Mouse (Mus musculus): ENCODE results near the gene Timm17b. TPM values are rescaled to one million over a fixed set of nuclear protein-coding genes. Genes with fewer than 3 reads are reported as not detected.

Timm17b gene
- 124 and 134 TPM in 2 replicates for polyA plus RNA-seq (2015; fragmentation: Nextera tagmentation; extraction: Ambion mirVana)

DNA sequence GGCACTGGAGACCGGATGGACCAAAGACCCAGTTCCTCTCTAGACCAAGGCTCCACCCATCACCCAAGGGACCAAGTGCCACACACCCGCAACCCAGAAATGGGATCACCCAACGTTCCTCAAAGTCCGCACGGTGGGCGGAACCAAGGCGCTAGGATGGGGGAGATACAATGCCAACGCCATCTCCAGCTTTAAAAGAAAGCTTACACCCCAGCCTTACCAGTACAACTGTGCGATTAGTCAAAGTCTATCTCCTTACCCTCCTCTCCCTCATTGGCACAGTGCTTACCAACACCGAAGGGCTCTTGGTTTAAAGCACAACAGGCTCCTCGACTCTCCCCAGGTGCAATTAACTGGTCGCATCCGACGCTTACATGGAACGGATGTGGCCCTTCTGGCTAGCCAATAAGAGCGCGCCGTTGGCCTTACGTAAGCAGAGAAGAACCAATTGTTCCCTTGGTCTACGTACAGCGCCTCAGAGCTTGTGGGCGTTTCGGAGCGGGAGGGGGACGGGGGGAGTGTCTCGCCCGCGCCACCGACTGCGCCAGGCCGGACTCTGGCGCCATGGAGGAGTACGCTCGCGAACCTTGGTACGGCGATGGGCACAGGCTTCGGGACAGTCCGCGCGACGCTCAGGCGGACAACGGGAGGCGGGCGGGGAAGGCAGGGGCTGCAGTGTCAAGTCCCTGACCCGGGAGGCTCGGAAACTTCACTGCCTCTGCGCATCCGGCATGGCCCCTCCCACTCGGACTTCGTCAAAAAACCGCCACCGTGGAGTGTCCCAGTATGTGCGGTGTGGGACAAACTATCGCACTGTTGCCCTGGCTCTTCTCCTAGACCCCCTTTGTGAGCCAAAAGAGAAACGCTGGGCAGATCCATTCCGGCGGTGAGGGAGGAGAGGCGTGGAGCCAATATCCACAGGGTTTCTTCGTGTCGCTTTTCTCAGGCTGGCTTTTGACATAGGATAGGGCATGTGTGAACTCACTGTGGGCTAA, at the start of gene Timm17b, which contains the start of gene Pqbp1:
Gene Timm17b (plus strand): TSS at position 478 of the 995 bp plus-strand sequence.
Gene Pqbp1 (minus strand): TSS at position 390 of the 995 bp plus-strand sequence.

DNA sequence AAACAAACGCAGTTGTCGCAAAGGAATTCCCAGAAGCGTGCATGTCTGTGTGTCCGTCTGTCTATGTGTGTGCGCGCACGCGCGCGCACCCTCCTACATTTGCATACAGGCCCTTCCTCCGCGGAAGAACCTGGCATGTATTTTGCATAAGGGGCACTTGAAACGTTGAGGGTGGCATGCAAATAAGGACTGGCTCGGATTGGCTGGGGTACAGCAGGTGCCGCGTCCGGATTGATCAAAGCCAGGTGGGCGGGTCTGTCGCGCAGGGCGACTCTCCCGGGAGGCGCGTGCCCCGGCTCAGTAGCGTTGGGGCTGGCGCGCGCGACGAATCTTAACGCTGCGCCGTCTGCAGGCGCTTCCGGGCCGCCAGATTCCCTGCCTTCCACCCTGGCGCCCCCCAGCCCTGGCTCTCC, 21.1 kb upstream of the Timm17b start, which contains the start of gene Pim2:
Gene Pim2 (plus strand): TSS at position 256 of the 413 bp plus-strand sequence.

DNA sequence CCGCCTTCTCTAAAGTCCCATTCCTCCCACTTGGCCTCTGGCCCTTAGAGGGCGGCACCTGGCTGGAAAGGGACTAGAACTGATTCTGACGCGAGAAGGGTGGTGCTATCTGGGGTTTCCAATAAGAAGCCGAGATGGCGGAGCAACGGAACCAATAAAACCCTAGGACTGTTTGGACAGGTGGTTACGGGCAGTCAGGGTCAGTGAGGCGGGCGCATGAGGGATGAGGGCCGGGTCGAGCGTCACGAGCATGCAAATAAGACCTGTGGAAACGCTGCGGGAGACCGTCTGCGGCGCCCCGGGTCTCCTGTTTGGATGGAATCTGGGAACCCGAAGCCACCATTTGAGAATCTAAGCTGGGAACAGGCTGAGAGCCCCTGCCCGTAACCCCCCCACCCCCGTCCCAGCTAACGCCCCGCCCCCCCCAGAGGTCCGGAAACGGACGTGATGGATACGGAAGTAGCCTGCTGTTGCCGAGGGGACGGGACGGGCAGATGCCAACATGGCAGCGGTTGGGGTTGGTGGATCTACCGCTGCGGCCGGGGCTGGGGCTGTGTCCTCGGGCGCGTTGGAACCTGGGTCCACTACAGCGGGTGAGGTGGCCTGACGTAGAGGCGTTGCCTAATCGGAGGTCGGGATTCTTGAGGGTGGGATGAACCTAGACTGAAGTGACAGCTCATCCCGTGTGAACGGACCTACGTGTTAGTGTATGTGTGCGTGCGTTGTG, 15.2 kb upstream of the Timm17b start, which contains the start of gene Slc35a2:
Gene Slc35a2 (plus strand): TSS at position 188 of the 727 bp plus-strand sequence.

DNA sequence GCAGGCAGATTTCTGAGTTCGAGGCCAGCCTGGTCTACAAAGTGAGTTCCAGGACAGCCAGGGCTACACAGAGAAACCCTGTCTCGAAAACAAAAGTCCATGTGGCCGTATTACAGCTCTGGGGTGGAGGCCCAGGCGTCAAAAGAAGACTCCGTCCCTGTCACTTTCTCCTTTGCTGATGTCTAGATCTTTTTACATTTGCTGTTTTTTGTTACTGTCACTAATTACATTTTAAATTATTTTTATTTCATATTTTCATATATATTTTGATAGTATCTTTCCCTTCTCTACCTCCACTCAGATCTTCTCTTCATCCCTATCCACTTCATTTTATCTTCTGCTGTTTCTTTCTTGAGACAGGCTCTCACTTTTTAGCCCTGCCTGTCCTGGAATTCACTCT, 8.6 kb downstream of the Timm17b start, which contains the start of gene Gm10491:
Gene Gm10491 (minus strand): TSS at position 101 of the 400 bp plus-strand sequence.

DNA sequence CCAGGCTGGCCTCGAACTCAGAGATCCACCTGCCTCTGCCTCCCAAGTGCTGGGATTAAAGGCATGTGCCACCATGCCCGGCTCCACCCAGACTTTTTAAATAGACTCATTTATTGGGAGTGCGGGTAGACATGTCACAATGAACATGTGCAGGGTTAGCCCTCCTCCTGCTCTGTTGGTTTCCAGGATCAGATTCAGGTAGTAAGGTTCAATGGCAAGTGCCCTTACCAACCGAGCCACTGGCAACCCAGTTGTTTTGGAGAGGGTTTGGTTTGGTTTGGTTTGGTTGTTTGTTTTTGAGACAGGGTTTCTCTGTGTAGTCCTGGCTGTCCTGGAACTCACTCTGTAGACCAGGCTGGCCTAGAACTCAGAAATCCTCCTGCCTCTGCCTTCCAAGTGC, 10.1 kb downstream of the Timm17b start, which contains the start of gene Gm10490:
Gene Gm10490 (plus strand): TSS at position 301 of the 400 bp plus-strand sequence.

DNA sequence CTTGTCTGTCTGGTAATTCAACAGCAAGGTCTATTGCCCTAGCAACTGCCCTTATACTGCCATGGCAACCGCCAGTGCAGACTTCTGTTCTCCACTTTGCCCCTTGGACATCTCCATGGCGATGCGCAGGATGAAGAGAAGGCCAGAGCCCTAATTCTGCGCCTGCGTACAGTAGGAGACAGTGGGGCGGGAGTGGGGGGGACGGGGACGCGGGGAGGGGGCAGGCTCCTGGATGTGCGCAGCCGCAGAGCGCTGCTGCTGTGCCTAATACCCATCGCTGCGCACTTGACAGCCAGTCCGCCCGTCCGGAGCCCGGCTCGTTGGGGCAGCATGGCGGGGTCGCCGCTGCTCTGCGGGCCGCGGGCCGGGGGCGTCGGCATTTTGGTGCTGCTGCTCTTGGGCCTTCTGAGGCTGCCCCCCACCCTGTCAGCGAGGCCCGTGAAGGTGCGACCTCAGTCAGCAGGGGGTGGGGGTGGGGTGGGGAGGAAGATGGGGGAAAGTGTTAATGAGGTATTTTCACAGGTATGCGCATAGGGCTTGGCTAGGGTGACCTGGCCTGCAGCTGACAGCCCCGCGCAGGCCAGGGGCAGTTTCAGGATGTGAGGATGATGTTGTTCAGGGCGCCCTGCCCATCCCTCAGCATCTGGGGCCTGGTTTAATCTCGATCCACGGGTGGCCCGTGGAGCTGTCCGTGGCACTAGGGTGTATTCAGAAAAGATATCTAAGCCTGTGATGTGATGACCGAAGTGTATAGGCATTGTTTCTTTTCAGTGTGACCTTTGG, 20.6 kb downstream of the Timm17b start, which contains the start of gene Pcsk1n:
Gene Pcsk1n (plus strand): TSS at position 222 of the 783 bp plus-strand sequence.

DNA sequence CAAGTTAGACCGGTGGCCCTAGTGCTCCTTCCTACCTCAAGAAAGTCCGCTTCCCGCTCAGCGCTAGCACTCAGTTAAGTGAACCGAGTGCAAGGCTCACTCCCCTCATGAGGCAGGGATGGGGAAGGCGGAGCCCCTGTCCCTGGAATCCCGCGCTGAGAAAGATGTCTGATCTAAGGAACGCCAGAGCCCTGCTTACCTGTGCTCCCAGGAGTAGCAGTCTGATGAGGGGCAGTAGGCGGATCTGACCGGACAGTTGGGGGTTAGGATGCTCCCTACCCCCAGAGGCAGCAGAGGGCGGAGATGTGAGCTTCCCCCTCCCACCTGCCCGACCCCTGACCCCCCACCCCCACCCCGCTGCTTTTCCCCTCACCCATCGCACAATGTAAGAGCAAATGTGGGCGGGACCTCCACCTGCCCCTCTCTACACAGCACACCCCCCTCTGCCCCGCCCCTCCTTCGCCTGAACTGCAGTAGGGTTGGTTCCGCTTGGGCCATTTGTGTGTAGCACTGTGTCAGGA, 29.2 kb downstream of the Timm17b start, which contains the start of gene Eras:
Gene Eras (minus strand): TSS at position 338 of the 521 bp plus-strand sequence.

DNA sequence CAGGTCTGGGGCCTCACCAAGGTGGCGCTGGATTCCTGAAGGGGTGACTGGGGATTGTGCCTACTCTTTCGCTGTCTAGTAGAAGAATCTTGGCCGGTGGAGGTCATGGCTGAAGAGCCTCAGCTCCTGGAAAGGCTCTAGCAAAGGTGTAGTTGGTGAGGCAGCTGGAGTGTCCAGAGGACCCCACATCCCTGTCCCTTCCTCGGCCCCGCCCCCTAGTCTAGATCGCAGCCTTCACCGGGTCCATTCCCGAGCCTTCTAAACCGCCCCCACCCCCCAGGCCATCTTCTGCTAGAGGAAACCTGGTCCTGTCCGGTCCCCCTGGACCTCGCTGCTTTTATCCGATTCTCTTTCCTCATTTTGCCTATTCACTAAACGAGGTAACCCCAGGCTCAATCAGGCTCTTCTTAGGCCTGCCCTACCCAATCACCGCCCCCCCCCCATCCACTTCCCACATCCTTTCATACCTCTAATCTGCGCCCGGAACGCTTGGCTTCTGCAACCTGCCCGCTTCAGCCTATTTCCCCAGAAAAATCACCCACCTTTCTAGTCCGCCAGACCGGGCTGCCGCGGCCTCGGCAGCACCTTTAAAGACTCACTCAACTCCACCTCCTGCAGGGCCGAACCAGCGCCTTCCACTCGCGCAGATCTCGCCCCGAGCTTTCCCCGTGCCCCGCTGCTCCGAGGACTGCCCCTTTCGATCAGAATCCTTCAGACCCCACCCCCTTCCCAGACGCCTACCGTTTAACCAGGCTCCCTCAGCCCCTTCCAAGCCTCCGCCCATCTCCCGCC, 48.1 kb downstream of the Timm17b start, which contains the start of gene Hdac6:
Gene Hdac6 (minus strand): TSS at position 782 of the 792 bp plus-strand sequence.

Other genes starting within 250 kb of the Timm17b start
- 1.6 and 1.8 TPM in 2 replicates for gene Prickle3, start 242.1 kb upstream of the Timm17b start, polyA plus RNA-seq (2015; fragmentation: Nextera tagmentation; extraction: Ambion mirVana)
- 24.1 and 30.5 TPM in 2 replicates for gene Plp2, start 228.0 kb upstream of the Timm17b start, polyA plus RNA-seq (2015; fragmentation: Nextera tagmentation; extraction: Ambion mirVana)
- 0.09 TPM in 1 of 2 replicates, not detected in the other for gene Magix, start 218.1 kb upstream of the Timm17b start, polyA plus RNA-seq (2015; fragmentation: Nextera tagmentation; extraction: Ambion mirVana)
- 36.7 and 37.7 TPM in 2 replicates for gene Gpkow, start 202.2 kb upstream of the Timm17b start, polyA plus RNA-seq (2015; fragmentation: Nextera tagmentation; extraction: Ambion mirVana)
- 32.1 and 33.5 TPM in 2 replicates for gene Wdr45, start 185.0 kb upstream of the Timm17b start, polyA plus RNA-seq (2015; fragmentation: Nextera tagmentation; extraction: Ambion mirVana)
- 1.1 TPM in 1 of 2 replicates, not detected in the other for gene Gm45208, start 177.1 kb upstream of the Timm17b start, polyA plus RNA-seq (2015; fragmentation: Nextera tagmentation; extraction: Ambion mirVana)
- 127 and 148 TPM in 2 replicates for gene Praf2, start 170.9 kb upstream of the Timm17b start, polyA plus RNA-seq (2015; fragmentation: Nextera tagmentation; extraction: Ambion mirVana)
- 38.8 and 40.7 TPM in 2 replicates for gene Ccdc120, start 148.5 kb upstream of the Timm17b start, polyA plus RNA-seq (2015; fragmentation: Nextera tagmentation; extraction: Ambion mirVana)
- 21.2 and 23.8 TPM in 2 replicates for gene Tfe3, start 136.8 kb upstream of the Timm17b start, polyA plus RNA-seq (2015; fragmentation: Nextera tagmentation; extraction: Ambion mirVana)
- gene Gripap1, start 109.6 kb upstream of the Timm17b start, polyA plus RNA-seq (2015; fragmentation: Nextera tagmentation; extraction: Ambion mirVana) = 52.2 and 56.6 TPM in 2 replicates
- 7.6 and 8.1 TPM in 2 replicates for gene Kcnd1, start 77.1 kb upstream of the Timm17b start, polyA plus RNA-seq (2015; fragmentation: Nextera tagmentation; extraction: Ambion mirVana)
- gene Otud5, start 58.0 kb upstream of the Timm17b start, polyA plus RNA-seq (2015; fragmentation: Nextera tagmentation; extraction: Ambion mirVana) = 34.5 and 38.3 TPM in 2 replicates
- gene Pim2, start 21.1 kb upstream of the Timm17b start, polyA plus RNA-seq (2015; fragmentation: Nextera tagmentation; extraction: Ambion mirVana) = 27.0 and 30.5 TPM in 2 replicates
- gene Slc35a2, start 15.3 kb upstream of the Timm17b start, polyA plus RNA-seq (2015; fragmentation: Nextera tagmentation; extraction: Ambion mirVana) = 50.9 and 54.9 TPM in 2 replicates
- 190 and 200 TPM in 2 replicates for gene Pqbp1, start 88 bp upstream of the Timm17b start, polyA plus RNA-seq (2015; fragmentation: Nextera tagmentation; extraction: Ambion mirVana)
- gene Gm10491, start 8.5 kb downstream of the Timm17b start, polyA plus RNA-seq (2015; fragmentation: Nextera tagmentation; extraction: Ambion mirVana) = not detected in 2 replicates
- not detected in 2 replicates for gene Gm10490, start 10.2 kb downstream of the Timm17b start, polyA plus RNA-seq (2015; fragmentation: Nextera tagmentation; extraction: Ambion mirVana)
- 611 and 654 TPM in 2 replicates for gene Pcsk1n, start 20.5 kb downstream of the Timm17b start, polyA plus RNA-seq (2015; fragmentation: Nextera tagmentation; extraction: Ambion mirVana)
- not detected in 2 replicates for gene Eras, start 29.2 kb downstream of the Timm17b start, polyA plus RNA-seq (2015; fragmentation: Nextera tagmentation; extraction: Ambion mirVana)
- 43.4 and 50.9 TPM in 2 replicates for gene Hdac6, start 48.5 kb downstream of the Timm17b start, polyA plus RNA-seq (2015; fragmentation: Nextera tagmentation; extraction: Ambion mirVana)
- not detected in 2 replicates for gene Gata1, start 78.7 kb downstream of the Timm17b start, polyA plus RNA-seq (2015; fragmentation: Nextera tagmentation; extraction: Ambion mirVana)
- 1.4 TPM in 2 replicates for gene Glod5, start 119.1 kb downstream of the Timm17b start, polyA plus RNA-seq (2015; fragmentation: Nextera tagmentation; extraction: Ambion mirVana)
- gene Suv39h1, start 175.4 kb downstream of the Timm17b start, polyA plus RNA-seq (2015; fragmentation: Nextera tagmentation; extraction: Ambion mirVana) = 26.7 and 27.2 TPM in 2 replicates
- gene Was, start 191.1 kb downstream of the Timm17b start, polyA plus RNA-seq (2015; fragmentation: Nextera tagmentation; extraction: Ambion mirVana) = 0.34 and 0.41 TPM in 2 replicates
- gene Wdr13, start 233.5 kb downstream of the Timm17b start, polyA plus RNA-seq (2015; fragmentation: Nextera tagmentation; extraction: Ambion mirVana) = 49.8 and 57.2 TPM in 2 replicates
- gene Rbm3, start 246.5 kb downstream of the Timm17b start, polyA plus RNA-seq (2015; fragmentation: Nextera tagmentation; extraction: Ambion mirVana) = 458 TPM in 2 replicates

Data from neural tube, postnatal 0 days (tissue).